Mouse (Mus musculus) MEL-GATA-1-ER (cell line): Measurements from ENCODE around the gene March4.

Experiments
- DNase-seq: peaks from one replicate; pipeline ENCODE4 v3.0.0-alpha.2; 2012; ENCODE audit warnings: low read depth; ENCODE audit errors: extremely low read depth

The March4 gene

DNA sequence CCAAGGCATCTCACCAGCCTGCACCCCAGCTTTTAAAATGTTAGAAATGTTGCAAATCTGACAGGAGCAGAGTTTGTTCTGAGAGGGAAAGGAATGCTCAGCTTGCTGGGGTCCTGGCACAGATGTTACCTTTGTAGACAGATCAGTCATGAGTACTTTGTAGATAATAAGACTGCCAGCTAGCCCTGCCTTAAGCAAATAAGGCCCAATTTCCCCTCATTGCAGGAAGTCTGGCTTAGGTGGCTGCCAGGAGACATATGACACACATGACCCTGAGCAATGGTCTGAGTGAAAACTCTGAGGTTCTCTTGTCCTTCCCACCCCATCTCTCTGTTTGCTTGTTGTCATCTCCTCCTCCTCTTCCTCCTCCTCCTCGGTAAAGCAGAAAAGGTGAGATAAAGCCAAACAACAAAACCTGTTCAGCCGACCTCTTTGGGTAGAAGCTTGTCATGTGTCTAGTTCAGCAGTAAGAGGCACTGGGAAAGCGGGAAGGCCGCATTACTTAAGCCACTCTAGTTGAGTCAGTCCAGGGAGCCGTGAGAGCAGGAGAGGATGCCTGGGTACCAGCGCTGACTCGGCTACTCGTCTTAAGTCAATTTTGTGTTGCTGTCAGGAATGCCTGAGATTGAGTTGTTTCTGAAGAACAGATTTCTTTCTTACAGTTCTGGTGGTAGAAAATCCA, 136.9 kb downstream of the March4 start:
- DNase-seq = no peak

DNA sequence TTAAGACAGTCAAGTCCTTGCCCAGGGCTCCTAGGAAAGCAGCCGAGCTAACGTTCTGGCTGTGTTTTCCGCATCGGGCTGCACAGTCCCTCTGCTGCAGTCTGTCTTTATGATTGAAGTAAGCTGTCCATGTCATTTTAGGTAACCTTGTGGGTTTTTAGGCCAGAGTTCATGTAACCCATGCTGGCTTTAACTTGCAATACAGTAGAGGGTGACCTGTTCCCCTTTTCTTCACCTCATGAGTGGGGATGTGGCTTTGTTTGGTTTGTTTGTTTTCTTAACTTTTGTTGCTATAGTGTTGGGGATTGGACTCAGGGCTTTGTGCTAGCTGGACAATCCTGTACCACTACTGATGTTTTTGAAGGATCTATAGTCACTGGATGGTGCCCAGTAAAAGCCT, 146.3 kb downstream of the March4 start:
- DNase-seq = no peak

- no peak for DNase-seq
Measured at GRCm38 (mm10) chr1:72383651-72384050, 153.1 kb downstream of the March4 start.

- DNase-seq = no peak
Measured at GRCm38 (mm10) chr1:72383056-72383455, 153.7 kb downstream of the March4 start.

DNA sequence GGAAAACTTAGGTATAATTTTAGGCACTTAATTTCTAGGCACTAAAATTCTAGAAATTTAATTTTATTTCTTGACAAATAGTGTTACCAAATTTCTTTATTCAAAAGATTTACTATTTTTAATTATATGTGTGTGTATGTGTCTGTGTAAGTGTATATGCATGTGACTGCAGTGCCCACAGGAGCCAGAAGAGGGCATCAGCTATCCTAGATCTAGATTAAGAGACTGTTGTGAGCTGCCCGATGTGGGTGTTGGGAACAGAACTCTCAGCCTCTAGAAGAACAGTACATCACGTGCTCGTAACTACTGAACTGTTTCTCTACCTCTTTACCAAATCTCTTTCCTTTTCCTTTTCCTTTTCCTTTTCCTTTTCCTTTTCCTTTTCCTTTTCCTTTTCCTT, 156.2 kb downstream of the March4 start:
- no peak for DNase-seq

GRCm38 (mm10) chr1:72379752-72380353, 156.9 kb downstream of the March4 start:
- no peak for DNase-seq

DNA sequence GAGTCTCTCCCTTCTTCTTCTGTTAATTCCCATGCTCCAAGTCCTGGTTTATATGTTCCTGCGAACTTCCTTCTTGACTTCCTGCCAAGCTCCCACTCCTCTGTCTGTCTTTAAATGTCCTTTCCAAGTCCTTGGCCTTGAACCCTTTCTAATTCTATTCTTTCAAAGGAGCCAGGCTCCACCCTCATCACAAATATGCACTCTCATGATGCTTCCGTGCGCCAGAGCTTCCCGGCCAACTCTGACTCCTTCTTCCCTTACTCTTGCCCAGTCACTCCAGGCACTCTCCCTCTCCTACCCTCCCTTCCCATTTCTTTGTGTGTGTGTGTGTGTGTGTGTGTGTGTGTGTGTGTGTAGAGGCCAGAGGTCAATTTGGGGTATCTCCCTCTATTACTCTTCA, 158.6 kb downstream of the March4 start:
- no peak for DNase-seq
